Mouse (Mus musculus): Measurements from ENCODE around the gene Iqsec2.

Iqsec2 gene

DNA sequence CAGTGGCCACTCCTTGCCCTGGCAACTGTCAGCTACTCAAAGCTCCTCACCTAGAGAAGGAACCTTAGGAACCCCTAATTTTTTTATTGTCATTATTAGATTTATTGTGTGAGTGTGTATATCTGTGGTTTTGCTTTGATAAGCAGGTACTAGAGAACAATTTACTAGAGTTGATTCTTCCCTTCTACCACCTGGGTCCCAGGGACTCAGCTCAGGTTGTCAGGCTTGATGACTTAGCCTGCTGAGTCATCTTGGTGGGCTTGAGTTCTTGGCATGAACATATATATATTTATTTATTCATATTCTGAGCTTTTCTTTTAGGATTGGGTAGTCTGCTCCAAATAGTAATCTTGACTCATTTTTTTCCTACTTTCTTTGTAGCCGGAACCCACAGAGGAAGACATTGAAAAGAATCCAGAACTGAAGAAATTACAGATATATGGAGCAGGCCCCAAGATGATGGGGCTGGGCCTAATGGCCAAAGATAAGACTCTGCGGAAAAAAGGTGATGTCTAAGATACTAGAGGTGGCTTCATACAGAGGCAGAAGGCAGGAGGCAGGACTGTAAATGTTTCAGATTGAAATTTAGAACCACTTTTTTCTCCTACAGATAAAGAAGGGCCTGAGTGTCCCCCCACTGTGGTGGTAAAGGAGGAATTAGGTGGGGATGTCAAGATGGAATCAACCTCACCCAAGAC, 100.6 kb downstream of the Iqsec2 start:
- DNase-seq (ENCODE audit: extremely low spot score) = no peak

DNA sequence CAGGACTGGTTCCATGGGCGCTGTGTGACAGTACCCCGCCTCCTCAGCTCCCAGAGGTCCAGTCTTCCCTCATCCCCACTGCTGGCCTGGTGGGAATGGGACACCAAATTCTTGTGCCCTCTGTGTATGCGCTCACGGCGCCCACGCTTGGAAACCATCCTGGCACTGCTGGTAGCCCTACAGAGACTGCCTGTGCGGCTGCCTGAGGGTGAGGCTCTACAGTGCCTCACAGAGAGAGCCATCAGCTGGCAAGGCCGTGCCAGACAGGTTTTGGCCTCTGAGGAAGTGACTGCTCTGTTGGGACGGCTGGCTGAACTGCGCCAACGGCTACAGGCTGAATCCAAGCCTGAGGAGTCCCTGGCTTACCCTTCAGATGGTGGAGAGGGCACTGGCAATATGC, 127.1 kb downstream of the Iqsec2 start:
- no peak for DNase-seq (ENCODE audit: extremely low spot score)

Data from embryo, embryonic 9.5 days (tissue).